Mouse (Mus musculus) bone marrow, adult 2 months (tissue): ENCODE measurements around the gene Tcf20. TPM values are rescaled to one million over a fixed set of nuclear protein-coding genes. Genes with fewer than 3 reads are reported as not detected.

ENCODE experiments used
- H3K27ac ChIP-seq: fragments of 200-500 bp; 2 replicates; pipeline ENCODE4 v1.5.1; 2012; ENCODE audit warnings: low read depth, mild to moderate bottlenecking, control low read depth, inconsistent platforms, low read length; ENCODE audit not compliant: control insufficient read depth, poor library complexity, insufficient read depth
- H3K4me1 ChIP-seq: fragments of 200-500 bp; 2 replicates; pipeline ENCODE4 v1.6.1; 2011; ENCODE audit warnings: low read length; ENCODE audit not compliant: control insufficient read depth, insufficient read depth
- H3K4me3 ChIP-seq: fragments of 200-500 bp; replicated peaks from 2 replicates; pipeline ENCODE3; 2011; ENCODE audit warnings: mild to moderate bottlenecking, low read depth, low read length, control low read depth; ENCODE audit not compliant: control insufficient read depth
- CTCF ChIP-seq: fragments of 200-500 bp; IDR thresholded peaks from 2 replicates; pipeline ENCODE4 v1.5.1; 2011; ENCODE audit warnings: low read length, control low read depth; ENCODE audit not compliant: control insufficient read depth, insufficient read depth
- POLR2A ChIP-seq: fragments of 200-500 bp; IDR thresholded peaks from 2 replicates; pipeline ENCODE4 v1.6.1; 2011; ENCODE audit warnings: low read depth, mild to moderate bottlenecking, control low read depth, low read length, borderline replicate concordance; ENCODE audit not compliant: control insufficient read depth
- WGBS: fragments of 180-500 bp; shearing (Covaris S2); methylation state at CpG from one replicate; pipeline ENCODE4 v1.1.7; 2018; 5-methylcytosine and 5-hydroxymethylcytosine counted together
- polyA plus RNA-seq: library from polyadenylated mRNA; stranded (reverse); fragments of >200 nt; gene quantifications from 2 replicates; pipeline ENCODE4 v1.2.4, GENCODE M21; 2011; ENCODE audit warnings: low replicate concordance; ENCODE audit not compliant: missing spikeins, insufficient read depth, insufficient read length

Gene Tcf20
- polyA plus RNA-seq, 1 experiment = 26.4 TPM

DNA sequence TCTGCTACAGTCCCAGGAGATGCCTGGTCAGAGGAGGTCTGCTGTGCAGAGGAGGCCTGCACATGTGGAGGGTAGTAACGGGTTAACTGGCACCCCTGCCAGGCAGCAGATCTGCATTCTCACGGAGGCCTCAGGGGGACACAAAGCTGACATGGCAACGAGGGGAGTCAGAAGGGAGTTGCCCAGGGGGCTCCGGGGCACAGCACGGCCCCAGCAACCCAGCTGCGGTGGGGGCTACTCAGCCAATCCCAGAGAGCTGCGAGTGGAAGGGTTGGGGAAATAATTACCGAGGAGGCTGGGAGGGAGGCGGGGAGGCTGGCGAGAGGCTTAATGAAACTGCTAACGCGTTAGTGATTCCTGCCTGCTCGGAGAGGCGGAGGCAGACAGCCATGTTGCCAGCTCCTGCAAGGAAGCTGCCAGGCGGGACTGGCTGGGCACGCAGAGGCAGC lies 29.4 kb downstream of the Tcf20 start:
- TF ChIP-seq POLR2A = no peak
- TF ChIP-seq CTCF = no peak
- H3K4me3 ChIP-seq = no peak overlapping the region
- H3K4me1 ChIP-seq = no peaks in the 10 kb centered on the region
- H3K27ac ChIP-seq = no peak overlapping the region
- WGBS = 6% methylated on average over 16 of the region's 16 CpGs

DNA sequence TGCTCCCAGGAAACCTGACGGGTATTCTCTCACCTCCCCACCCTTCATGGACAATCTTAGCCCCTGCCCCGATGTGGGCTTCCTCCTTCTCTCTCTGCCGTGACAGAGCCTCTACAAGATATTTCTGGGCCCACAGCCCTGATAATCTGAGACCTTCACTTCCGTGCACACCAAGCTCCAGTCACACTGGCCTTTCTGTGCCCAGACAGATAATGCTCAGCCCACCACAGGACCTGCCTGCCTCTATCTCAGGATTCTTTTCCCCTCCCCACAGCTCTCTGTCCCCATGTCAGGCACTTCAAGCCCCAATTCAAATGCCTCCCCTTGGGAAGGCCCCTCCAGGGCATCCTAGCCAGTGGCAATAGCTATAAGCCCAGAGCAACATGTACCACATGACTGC lies 31.0 kb downstream of the Tcf20 start:
- TF ChIP-seq CTCF = no peak
- no peak for TF ChIP-seq POLR2A
- H3K4me3 ChIP-seq = no peak overlapping the region
- H3K27ac ChIP-seq = no peak overlapping the region
- WGBS = 44% methylated on average over 4 of the region's 4 CpGs
- H3K4me1 ChIP-seq = no peaks in the 10 kb centered on the region

DNA sequence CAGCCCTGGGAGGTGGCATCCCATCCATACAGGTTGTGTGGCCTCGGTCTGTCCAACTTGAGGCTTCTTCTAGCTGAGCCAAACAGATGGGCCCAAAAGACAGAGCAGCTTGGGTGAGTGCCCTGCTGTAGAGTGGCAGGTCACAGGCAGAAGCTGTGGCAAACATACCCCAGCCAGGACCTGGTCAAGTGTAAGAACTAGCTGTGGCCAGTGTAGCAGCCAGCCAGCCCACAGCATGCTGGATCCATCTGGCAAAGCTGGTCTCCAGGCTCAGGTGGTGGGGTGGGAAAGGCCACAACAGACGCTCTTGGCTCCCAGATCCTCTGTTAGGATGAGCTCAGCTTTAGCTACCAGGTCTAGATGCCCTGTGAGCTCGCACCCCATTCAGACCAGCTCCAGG lies 31.4 kb downstream of the Tcf20 start:
- WGBS = 76% methylated on average over 3 of the region's 3 CpGs
- no peaks in the 10 kb centered on the region for H3K4me1 ChIP-seq
- TF ChIP-seq CTCF = no peak
- TF ChIP-seq POLR2A = no peak

DNA sequence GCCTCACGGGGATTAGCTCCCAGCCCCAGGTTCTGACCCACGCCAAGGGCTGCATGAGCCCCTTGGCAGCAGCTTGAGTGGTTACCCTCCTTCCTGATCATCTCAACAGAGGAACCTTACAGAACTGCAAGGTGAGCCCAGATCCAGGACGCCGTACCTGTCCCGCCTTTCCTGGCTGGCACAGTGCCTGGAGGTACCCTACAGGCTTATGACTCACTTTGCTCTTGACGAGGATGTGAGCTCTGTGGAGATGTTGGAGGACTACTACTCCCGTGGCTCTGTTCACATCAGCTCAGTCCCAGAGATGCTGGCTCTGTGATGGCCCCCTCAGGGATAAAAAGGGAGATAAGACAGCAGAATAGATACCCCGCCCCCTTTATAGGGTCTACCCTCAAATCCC lies 32.4 kb downstream of the Tcf20 start:
- Histone ChIP-seq H3K27ac (no peak overlapping the region), H3K4me1 (no peaks in the 10 kb centered on the region), H3K4me3 (no peak overlapping the region)
- no peak for TF ChIP-seq CTCF
- TF ChIP-seq POLR2A = no peak
- WGBS = 79% methylated on average over 8 of the region's 8 CpGs

More for the DNA sequence above, 31.4 kb downstream of the Tcf20 start:
- H3K27ac ChIP-seq = no peak overlapping the region
- no peak overlapping the region for H3K4me3 ChIP-seq

DNA sequence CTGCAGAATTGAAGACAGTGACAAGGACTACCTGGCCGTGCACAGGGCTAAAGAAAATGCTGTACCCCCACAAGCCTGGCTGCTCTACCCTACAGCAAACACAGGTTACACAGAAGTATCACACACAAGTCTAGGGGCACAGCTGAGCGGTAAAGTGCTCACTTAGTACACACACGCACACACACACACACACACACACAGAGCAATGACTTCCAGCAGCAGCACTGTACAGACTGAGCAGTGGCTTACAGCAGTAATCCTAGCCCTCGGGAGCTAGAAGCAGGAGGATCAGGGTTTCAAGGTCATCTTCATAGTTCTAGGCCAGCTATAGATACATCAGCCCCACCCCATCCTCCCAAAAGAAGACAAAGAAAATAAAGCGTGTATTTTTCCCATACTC lies 33.6 kb downstream of the Tcf20 start:
- H3K4me1 ChIP-seq = no peaks in the 10 kb centered on the region
- no peak overlapping the region for H3K27ac ChIP-seq
- no peak for TF ChIP-seq CTCF
- no peak for TF ChIP-seq POLR2A
- no peak overlapping the region for H3K4me3 ChIP-seq
- WGBS = 83% methylated on average over 5 of the region's 5 CpGs

DNA sequence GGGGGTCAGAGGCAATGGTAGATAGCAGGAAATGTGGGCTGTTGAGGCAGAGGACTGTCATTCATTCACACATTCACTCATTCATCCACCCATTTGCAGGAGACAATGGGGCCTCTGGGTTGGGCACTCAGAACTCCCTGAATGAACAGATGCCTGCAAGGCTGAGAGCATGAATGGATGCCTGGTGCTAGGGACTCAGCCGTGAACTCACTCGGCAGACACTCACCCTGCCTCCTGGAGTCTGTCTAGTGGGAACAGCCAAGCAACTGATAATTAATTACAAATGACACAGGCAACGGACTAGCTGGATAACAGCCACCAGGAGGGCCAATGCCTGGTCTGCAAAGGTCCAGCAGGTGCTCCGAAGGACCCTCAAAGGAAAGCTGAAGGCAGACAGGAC lies 34.6 kb downstream of the Tcf20 start:
- Histone ChIP-seq H3K4me1 (no peaks in the 10 kb centered on the region), H3K4me3 (no peak overlapping the region), H3K27ac (no peak overlapping the region)
- TF ChIP-seq POLR2A (no peak), CTCF (no peak)
- 83% methylated on average over 4 of the region's 4 CpGs for WGBS

DNA sequence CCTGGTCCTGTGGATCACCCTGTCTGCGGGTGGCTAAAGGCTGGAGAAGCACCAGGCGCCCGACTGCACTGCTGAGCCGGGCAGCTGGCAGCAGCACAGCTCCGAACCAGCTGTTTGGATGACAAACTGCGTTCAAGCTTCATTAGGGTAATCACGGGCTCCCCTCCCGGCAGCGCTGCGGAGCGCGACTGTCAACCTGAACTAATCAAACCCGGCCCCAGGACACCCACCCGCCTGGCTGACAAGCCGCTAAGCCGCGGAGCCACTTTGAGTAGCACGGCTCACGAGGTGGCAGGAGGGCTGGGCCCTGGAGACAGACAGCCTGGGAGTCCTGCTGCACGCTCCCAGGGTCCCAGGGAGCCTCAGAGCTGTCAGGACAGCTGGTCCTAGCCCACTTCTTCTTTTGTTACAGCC lies 35.4 kb downstream of the Tcf20 start:
- TF ChIP-seq POLR2A (no peak), CTCF (no peak)
- Histone ChIP-seq H3K27ac (no peak overlapping the region), H3K4me3 (no peak overlapping the region), H3K4me1 (no peaks in the 10 kb centered on the region)
- 18% methylated on average over 20 of the region's 20 CpGs for WGBS

DNA sequence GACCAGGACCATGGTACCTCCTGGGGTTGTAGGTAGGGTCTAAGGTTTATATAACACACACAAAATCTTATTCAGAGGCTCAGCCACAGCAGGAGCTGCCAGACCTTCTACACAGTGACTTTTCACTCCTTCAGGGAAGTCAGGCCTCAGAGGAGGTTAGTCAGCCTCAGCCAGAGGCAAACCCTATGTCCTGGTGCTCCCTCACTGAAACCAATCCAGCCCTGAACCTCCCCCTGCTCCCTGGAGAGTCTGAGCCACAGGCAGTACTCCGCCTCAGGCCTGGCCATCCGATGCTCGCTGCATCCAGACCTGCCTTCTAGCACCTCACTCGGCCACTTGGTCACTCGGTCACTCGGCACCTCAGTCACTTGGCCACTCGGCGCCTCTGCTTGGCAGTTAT lies 37.4 kb downstream of the Tcf20 start:
- WGBS = 82% methylated on average over 8 of the region's 8 CpGs
- TF ChIP-seq POLR2A = no peak
- TF ChIP-seq CTCF = no peak

DNA sequence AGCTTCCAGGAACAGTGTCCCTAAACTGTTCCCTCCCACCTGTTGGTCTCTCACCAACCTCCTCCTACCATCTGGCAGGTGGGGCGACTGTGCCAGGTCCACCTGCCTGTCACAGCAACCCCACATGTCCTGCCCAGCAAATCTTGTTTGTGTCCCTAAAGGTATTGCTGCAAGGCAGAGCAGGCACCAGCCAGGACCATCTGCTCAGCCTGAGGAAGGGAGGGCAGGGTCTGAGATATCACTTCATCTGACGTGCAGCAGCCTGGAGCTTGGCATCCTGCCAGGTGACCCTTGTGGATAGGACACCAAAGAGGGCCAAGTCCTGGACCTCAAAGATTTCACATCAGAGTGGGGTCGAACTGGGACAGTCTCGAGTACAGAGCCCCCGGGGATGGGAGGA lies 40.2 kb downstream of the Tcf20 start:
- no peak for TF ChIP-seq POLR2A
- no peak for TF ChIP-seq CTCF
- no peaks in the 10 kb centered on the region for H3K4me1 ChIP-seq
- 77% methylated on average over 5 of the region's 5 CpGs for WGBS

More for the DNA sequence above, 37.4 kb downstream of the Tcf20 start:
- H3K27ac ChIP-seq = no peak overlapping the region
- H3K4me1 ChIP-seq = no peaks in the 10 kb centered on the region
- no peak overlapping the region for H3K4me3 ChIP-seq

More for the DNA sequence above, 40.2 kb downstream of the Tcf20 start:
- H3K27ac ChIP-seq = no peak overlapping the region
- H3K4me3 ChIP-seq = no peak overlapping the region
